Mouse (Mus musculus): ENCODE data around the gene Gm16506. TPM values are rescaled to one million over a fixed set of nuclear protein-coding genes. Genes with fewer than 3 reads are reported as not detected.
"Not testable (repeated sequence)": the region's sequence is repeated elsewhere in the genome, so short reads cannot be mapped to it uniquely, and the experiment has no call there.

Gm16506 gene
- polyA plus RNA-seq (2015; fragmentation: Nextera tagmentation; extraction: Ambion mirVana): not detected in 2 replicates

DNA sequence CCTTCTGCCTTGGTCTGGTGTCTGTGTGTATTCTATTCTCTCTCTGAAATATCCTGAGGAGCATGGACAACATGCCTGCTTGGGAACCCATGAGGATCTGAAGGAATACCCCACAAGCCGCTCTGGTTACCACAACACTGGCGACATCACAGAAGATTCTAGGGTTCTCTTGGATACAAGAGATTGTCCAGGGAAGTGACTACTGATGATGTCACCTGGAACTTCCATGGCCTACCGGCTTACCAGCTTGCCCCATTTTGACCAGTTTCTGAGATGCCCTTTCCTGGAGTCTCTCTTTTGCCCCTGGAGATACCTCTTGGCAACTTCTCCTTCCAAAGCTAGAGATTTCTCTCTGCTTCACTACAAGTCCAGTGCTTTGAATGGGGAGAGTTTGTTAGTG lies at the start of gene Gm16506:
Gm16506 (minus strand) TSS at position 101 of the 400 bp plus-strand sequence.
- not testable (repeated sequence) for H3K4me1 ChIP-seq; H3K27me3 ChIP-seq (replicated peaks); H3K9me3 ChIP-seq; H3K36me3 ChIP-seq (replicated peaks); H3K9ac ChIP-seq; ATAC-seq (replicated peaks); H3K4me3 ChIP-seq; H3K4me2 ChIP-seq; H3K27ac ChIP-seq
- 90% methylated on average over 3 of the region's 3 CpGs for WGBS

GRCm38 (mm10) chr14:43747566-43747965 lies 20.3 kb upstream of the Gm16506 start, which contains the start of gene Gm6526:
Gene Gm6526 (plus strand): TSS chr14:43747866.
- not testable (repeated sequence) for H3K27me3 ChIP-seq (replicated peaks); H3K9ac ChIP-seq; ATAC-seq (replicated peaks); H3K4me3 ChIP-seq; H3K27ac ChIP-seq; H3K9me3 ChIP-seq; H3K4me1 ChIP-seq; H3K36me3 ChIP-seq (replicated peaks); H3K4me2 ChIP-seq
- WGBS: 80% methylated on average over 4 of the region's 4 CpGs

- H3K27ac ChIP-seq; H3K36me3 ChIP-seq (replicated peaks); H3K4me3 ChIP-seq; H3K4me1 ChIP-seq; H3K9me3 ChIP-seq; ATAC-seq (replicated peaks); H3K4me2 ChIP-seq; H3K9ac ChIP-seq; H3K27me3 ChIP-seq (replicated peaks): not testable (repeated sequence)
- 90% methylated on average over 4 of the region's 4 CpGs for WGBS
These were observed 29.7 kb downstream of the Gm16506 start, which contains the start of gene Gm7324 for GRCm38 (mm10) chr14:43697621-43698020. Gene Gm7324 (plus strand): TSS chr14:43697828.

GRCm38 (mm10) chr14:43677099-43677498 lies 50.2 kb downstream of the Gm16506 start, which contains the start of gene Gm8165:
Gene Gm8165 (minus strand): TSS chr14:43677199.
- H3K9me3 ChIP-seq; ATAC-seq (replicated peaks); H3K4me1 ChIP-seq; H3K4me3 ChIP-seq; H3K9ac ChIP-seq; H3K36me3 ChIP-seq (replicated peaks); H3K27me3 ChIP-seq (replicated peaks); H3K27ac ChIP-seq; H3K4me2 ChIP-seq: not testable (repeated sequence)
- 87% methylated on average over 1 of the region's 2 CpGs for WGBS

Other genes starting within 250 kb of the Gm16506 start
- not detected in 2 replicates for gene Gm5799, start 183.9 kb downstream of the Gm16506 start, polyA plus RNA-seq (2015; fragmentation: Nextera tagmentation; extraction: Ambion mirVana)
- gene Gm17654, start 148.3 kb downstream of the Gm16506 start, polyA plus RNA-seq (2015; fragmentation: Nextera tagmentation; extraction: Ambion mirVana): not detected in 2 replicates
- gene Gm10375, start 119.5 kb downstream of the Gm16506 start, polyA plus RNA-seq (2015; fragmentation: Nextera tagmentation; extraction: Ambion mirVana): not detected in 2 replicates
- not detected in 2 replicates for gene Gm8165, start 50.3 kb downstream of the Gm16506 start, polyA plus RNA-seq (2015; fragmentation: Nextera tagmentation; extraction: Ambion mirVana)
- gene Gm7324, start 29.7 kb downstream of the Gm16506 start, polyA plus RNA-seq (2015; fragmentation: Nextera tagmentation; extraction: Ambion mirVana): 0.59 and 0.85 TPM in 2 replicates
- gene Gm6526, start 20.4 kb upstream of the Gm16506 start, polyA plus RNA-seq (2015; fragmentation: Nextera tagmentation; extraction: Ambion mirVana): not detected in 2 replicates
- not detected in 2 replicates for gene Gm8180, start 57.3 kb upstream of the Gm16506 start, polyA plus RNA-seq (2015; fragmentation: Nextera tagmentation; extraction: Ambion mirVana)
- not detected in 2 replicates for gene Ear1, start 148.0 kb upstream of the Gm16506 start, polyA plus RNA-seq (2015; fragmentation: Nextera tagmentation; extraction: Ambion mirVana)
- not detected in 2 replicates for gene Ear10, start 196.1 kb upstream of the Gm16506 start, polyA plus RNA-seq (2015; fragmentation: Nextera tagmentation; extraction: Ambion mirVana)
- 4.9 and 5.8 TPM in 2 replicates for gene Gm8113, start 197.9 kb upstream of the Gm16506 start, polyA plus RNA-seq (2015; fragmentation: Nextera tagmentation; extraction: Ambion mirVana)
- not detected in 2 replicates for gene Ang5, start 229.6 kb upstream of the Gm16506 start, polyA plus RNA-seq (2015; fragmentation: Nextera tagmentation; extraction: Ambion mirVana)

Data from midbrain, embryonic 15.5 days (tissue).